Mouse (Mus musculus): Measurements from ENCODE around the gene Nkiras1.
"Not testable (repeated sequence)": the region's sequence is repeated elsewhere in the genome, so short reads cannot be mapped to it uniquely, and the experiment has no call there.

The Nkiras1 gene

GRCm38 (mm10) chr14:18270529-18271441 is at the start of gene Nkiras1, which contains the start of gene Rpl15:
TSS of gene Nkiras1 (plus strand) at chr14:18271136.
TSS of gene Rpl15 (minus strand) at chr14:18271391.
- DNase-seq (ENCODE audit: extremely low spot score, low spot score) = peak; percentile 97

GRCm38 (mm10) chr14:18221977-18222376 is 49.0 kb upstream of the Nkiras1 start:
- no peak for DNase-seq (ENCODE audit: extremely low spot score, low spot score)

GRCm38 (mm10) chr14:18225431-18225830 is 45.5 kb upstream of the Nkiras1 start:
- DNase-seq (ENCODE audit: extremely low spot score, low spot score) = not testable (repeated sequence)

GRCm38 (mm10) chr14:18226181-18226580 is 44.8 kb upstream of the Nkiras1 start:
- DNase-seq (ENCODE audit: extremely low spot score, low spot score) = not testable (repeated sequence)

GRCm38 (mm10) chr14:18229751-18230150 is 41.2 kb upstream of the Nkiras1 start:
- not testable (repeated sequence) for DNase-seq (ENCODE audit: extremely low spot score, low spot score)

GRCm38 (mm10) chr14:18231866-18232265 is 39.1 kb upstream of the Nkiras1 start:
- DNase-seq (ENCODE audit: extremely low spot score, low spot score) = not testable (repeated sequence)

- DNase-seq (ENCODE audit: extremely low spot score, low spot score) = no peak
Observed at GRCm38 (mm10) chr14:18233076-18233475, 37.9 kb upstream of the Nkiras1 start.

- DNase-seq (ENCODE audit: extremely low spot score, low spot score) = no peak
Observed at GRCm38 (mm10) chr14:18233981-18234960, 36.7 kb upstream of the Nkiras1 start.

GRCm38 (mm10) chr14:18236496-18237235 is 34.3 kb upstream of the Nkiras1 start:
- DNase-seq (ENCODE audit: extremely low spot score, low spot score) = not testable (repeated sequence)

GRCm38 (mm10) chr14:18237381-18237780 is 33.6 kb upstream of the Nkiras1 start:
- no peak for DNase-seq (ENCODE audit: extremely low spot score, low spot score)

GRCm38 (mm10) chr14:18238131-18238749 is 32.7 kb upstream of the Nkiras1 start:
- DNase-seq (ENCODE audit: extremely low spot score, low spot score) = peak; percentile 95

- peak; percentile 98 for DNase-seq (ENCODE audit: extremely low spot score, low spot score)
Observed at GRCm38 (mm10) chr14:18238750-18239731, 31.9 kb upstream of the Nkiras1 start, which contains the start of gene Nr1d2. TSS of gene Nr1d2 (minus strand) at chr14:18239127.

GRCm38 (mm10) chr14:18240132-18240531 is 30.8 kb upstream of the Nkiras1 start:
- no peak for DNase-seq (ENCODE audit: extremely low spot score, low spot score)

GRCm38 (mm10) chr14:18241786-18242185 is 29.1 kb upstream of the Nkiras1 start:
- no peak for DNase-seq (ENCODE audit: extremely low spot score, low spot score)

- DNase-seq (ENCODE audit: extremely low spot score, low spot score) = no peak
Observed at GRCm38 (mm10) chr14:18242638-18243130, 28.3 kb upstream of the Nkiras1 start.

GRCm38 (mm10) chr14:18261203-18261602 is 9.7 kb upstream of the Nkiras1 start:
- DNase-seq (ENCODE audit: extremely low spot score, low spot score) = no peak

- no peak for DNase-seq (ENCODE audit: extremely low spot score, low spot score)
Observed at GRCm38 (mm10) chr14:18263427-18263826, 7.5 kb upstream of the Nkiras1 start.

GRCm38 (mm10) chr14:18269947-18270528 is 898 bp upstream of the Nkiras1 start:
- DNase-seq (ENCODE audit: extremely low spot score, low spot score) = not testable (repeated sequence)

GRCm38 (mm10) chr14:18271666-18272065 is 730 bp downstream of the Nkiras1 start:
- no peak for DNase-seq (ENCODE audit: extremely low spot score, low spot score)

All from neural tube, embryonic 10.5 days (tissue).